Mouse (Mus musculus): ENCODE results near the gene Plvap. TPM values are rescaled to one million over a fixed set of nuclear protein-coding genes. Genes with fewer than 3 reads are reported as not detected.
A peak's percentile ranks its signal among the peaks of the same experiment; 100 is the strongest.
"Not testable (repeated sequence)": the region's sequence is repeated elsewhere in the genome, so short reads cannot be mapped to it uniquely, and the experiment has no call there.

Plvap gene
- polyA plus RNA-seq, 1 experiment from 2014 or later: 35.3 TPM

DNA sequence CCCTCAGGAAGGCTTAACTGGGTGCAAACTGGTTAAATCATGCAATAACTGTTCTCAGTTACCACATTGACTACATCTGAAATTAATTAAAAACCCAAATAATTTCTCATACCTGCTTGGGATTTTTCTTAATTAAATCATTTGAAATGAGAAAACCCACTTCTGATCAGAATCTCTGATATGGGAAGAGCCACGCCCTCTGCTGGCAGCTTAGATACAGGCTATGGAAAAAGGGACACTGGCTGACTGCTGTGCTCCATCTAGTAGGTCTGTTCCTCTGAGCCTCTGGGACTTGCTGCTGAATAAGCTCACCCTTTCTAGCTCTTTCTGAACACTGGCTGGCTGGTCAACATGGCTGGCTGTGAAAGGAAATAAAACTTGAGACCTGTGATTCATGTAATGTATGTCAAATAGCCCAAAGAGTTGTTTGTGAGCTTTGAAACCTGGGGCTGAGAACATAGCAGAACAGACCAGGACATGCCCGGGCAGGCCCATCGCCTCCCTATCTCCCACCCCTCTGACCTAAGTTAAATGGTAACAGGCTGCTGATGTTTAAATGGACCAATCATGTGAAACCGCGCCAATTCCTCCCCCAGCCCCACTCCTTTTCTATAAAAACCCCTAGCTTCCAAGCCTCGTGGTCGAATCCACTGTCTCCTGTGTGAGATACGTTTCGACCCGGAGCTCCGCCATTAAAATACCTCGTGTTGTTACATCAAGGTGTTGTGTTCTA lies 19.3 kb upstream of the Plvap start:
- 68% methylated on average over 5 of the region's 12 CpGs for WGBS
- H3K9ac ChIP-seq (ENCODE audit: low read depth, low read length); H3K9me3 ChIP-seq (ENCODE audit: control insufficient read depth, low read length); H3K36me3 ChIP-seq (ENCODE audit: control insufficient read depth, insufficient read depth, low read length); H3K4me2 ChIP-seq (replicated peaks; ENCODE audit: low read depth, low read length); H3K27ac ChIP-seq (ENCODE audit: low read depth, low read length); H3K4me3 ChIP-seq (ENCODE audit: low read depth, low read length); H3K4me1 ChIP-seq (replicated peaks; ENCODE audit: control insufficient read depth, insufficient read depth, low read length); ATAC-seq (ENCODE audit: low FRiP score): not testable (repeated sequence)
- peaks cover 11% of the 10 kb centered on the region; the same call in 1 of the 2 replicates for H3K27me3 ChIP-seq (ENCODE audit: control insufficient read depth, insufficient read depth, low read length)
- DNase-seq (ENCODE audit: low spot score): peak; percentile 50

GRCm38 (mm10) chr8:71528362-71529073 lies 17.0 kb upstream of the Plvap start:
- Histone ChIP-seq H3K27me3 (ENCODE audit: control insufficient read depth, insufficient read depth, low read length) (peaks cover 27% of the 10 kb centered on the region), H3K36me3 (ENCODE audit: control insufficient read depth, insufficient read depth, low read length) (no peaks in the 10 kb centered on the region), H3K9ac (ENCODE audit: low read depth, low read length) (no peak overlapping the region), H3K4me3 (ENCODE audit: low read depth, low read length) (no peak overlapping the region), H3K9me3 (ENCODE audit: control insufficient read depth, low read length) (no peaks in the 10 kb centered on the region), H3K4me1 (replicated peaks; ENCODE audit: control insufficient read depth, insufficient read depth, low read length) (0 out of 2 replicates have a peak, but pooled peaks cover 2% of the 10 kb centered on the region), H3K27ac (ENCODE audit: low read depth, low read length) (no peak overlapping the region), H3K4me2 (replicated peaks; ENCODE audit: low read depth, low read length) (no peak overlapping the region)
- DNase-seq (ENCODE audit: low spot score): no peak
- no peak for ATAC-seq (ENCODE audit: low FRiP score)
- 85% methylated on average over 11 of the region's 11 CpGs for WGBS

DNA sequence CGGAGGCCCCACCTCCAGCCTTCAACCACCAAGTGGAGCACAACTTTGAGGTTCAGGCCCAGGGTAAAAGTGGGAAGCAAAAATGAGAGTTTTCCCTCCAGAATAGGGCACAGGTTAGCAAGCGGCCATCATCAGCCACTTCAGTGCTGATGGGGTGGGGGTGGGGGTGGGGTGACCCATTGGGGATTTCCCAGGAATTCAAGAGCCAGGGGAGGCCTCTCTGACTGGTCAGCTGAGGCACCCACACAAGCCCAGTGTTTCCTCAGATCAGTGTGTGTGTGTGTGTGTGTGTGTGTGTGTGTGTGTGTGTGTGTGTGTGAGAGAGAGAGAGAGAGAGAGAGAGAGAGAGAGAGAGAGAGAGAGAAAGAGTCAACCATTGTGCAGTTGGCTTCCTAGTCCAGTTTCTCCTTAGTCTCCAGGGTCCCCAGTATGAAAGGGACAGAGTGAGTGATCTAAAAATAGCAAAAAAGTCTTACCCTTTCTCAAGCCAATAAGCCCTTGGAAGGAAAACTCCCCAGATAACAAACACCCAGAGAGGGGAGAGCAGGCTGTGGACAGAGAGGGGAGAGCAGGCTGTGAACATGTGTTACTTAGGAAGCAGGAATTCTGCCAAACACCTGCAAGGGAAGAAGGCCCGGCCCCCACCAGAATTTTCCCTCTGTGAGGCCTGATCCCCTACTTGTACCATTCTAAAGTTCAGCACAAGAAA lies 15.8 kb upstream of the Plvap start:
- Histone ChIP-seq H3K9ac (ENCODE audit: low read depth, low read length) (no peak overlapping the region), H3K4me1 (replicated peaks; ENCODE audit: control insufficient read depth, insufficient read depth, low read length) (0 out of 2 replicates have a peak, but pooled peaks cover 2% of the 10 kb centered on the region), H3K9me3 (ENCODE audit: control insufficient read depth, low read length) (no peaks in the 10 kb centered on the region), H3K27ac (ENCODE audit: low read depth, low read length) (no peak overlapping the region), H3K36me3 (ENCODE audit: control insufficient read depth, insufficient read depth, low read length) (no peaks in the 10 kb centered on the region), H3K27me3 (ENCODE audit: control insufficient read depth, insufficient read depth, low read length) (peaks cover 27% of the 10 kb centered on the region), H3K4me3 (ENCODE audit: low read depth, low read length) (no peak overlapping the region), H3K4me2 (replicated peaks; ENCODE audit: low read depth, low read length) (no peak overlapping the region)
- ATAC-seq (ENCODE audit: low FRiP score): no peak
- WGBS: 43% methylated on average over 3 of the region's 3 CpGs
- no peak for DNase-seq (ENCODE audit: low spot score)

DNA sequence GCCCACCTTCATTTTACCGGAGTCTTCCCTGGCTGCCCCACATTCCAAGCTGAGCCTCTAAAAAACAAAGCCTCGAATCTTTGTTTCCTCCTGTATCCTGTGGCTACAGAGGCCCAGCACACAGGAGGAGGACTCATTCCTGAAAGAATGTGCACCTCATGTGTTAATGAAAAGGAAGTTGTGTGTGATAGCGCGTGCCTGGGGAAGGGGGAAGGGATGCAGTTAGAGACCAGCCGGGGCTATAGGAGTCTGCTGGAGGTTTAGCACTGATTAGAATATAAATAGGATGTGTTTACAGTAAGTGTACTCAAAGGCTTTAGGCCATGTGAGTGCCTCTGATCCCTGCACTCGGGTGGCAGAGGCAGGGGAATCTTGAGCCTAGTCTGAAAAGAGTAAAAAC lies 14.7 kb upstream of the Plvap start:
- Histone ChIP-seq H3K4me1 (replicated peaks; ENCODE audit: control insufficient read depth, insufficient read depth, low read length) (0 out of 2 replicates have a peak, but pooled peaks cover 2% of the 10 kb centered on the region), H3K27me3 (ENCODE audit: control insufficient read depth, insufficient read depth, low read length) (peaks cover 27% of the 10 kb centered on the region), H3K4me3 (ENCODE audit: low read depth, low read length) (no peak overlapping the region), H3K9ac (ENCODE audit: low read depth, low read length) (no peak overlapping the region), H3K27ac (ENCODE audit: low read depth, low read length) (no peak overlapping the region), H3K36me3 (ENCODE audit: control insufficient read depth, insufficient read depth, low read length) (no peaks in the 10 kb centered on the region), H3K4me2 (replicated peaks; ENCODE audit: low read depth, low read length) (no peak overlapping the region), H3K9me3 (ENCODE audit: control insufficient read depth, low read length) (no peaks in the 10 kb centered on the region)
- ATAC-seq (ENCODE audit: low FRiP score) (no peak), DNase-seq (ENCODE audit: low spot score) (peak; percentile 29)
- WGBS: 6% methylated on average over 6 of the region's 6 CpGs

DNA sequence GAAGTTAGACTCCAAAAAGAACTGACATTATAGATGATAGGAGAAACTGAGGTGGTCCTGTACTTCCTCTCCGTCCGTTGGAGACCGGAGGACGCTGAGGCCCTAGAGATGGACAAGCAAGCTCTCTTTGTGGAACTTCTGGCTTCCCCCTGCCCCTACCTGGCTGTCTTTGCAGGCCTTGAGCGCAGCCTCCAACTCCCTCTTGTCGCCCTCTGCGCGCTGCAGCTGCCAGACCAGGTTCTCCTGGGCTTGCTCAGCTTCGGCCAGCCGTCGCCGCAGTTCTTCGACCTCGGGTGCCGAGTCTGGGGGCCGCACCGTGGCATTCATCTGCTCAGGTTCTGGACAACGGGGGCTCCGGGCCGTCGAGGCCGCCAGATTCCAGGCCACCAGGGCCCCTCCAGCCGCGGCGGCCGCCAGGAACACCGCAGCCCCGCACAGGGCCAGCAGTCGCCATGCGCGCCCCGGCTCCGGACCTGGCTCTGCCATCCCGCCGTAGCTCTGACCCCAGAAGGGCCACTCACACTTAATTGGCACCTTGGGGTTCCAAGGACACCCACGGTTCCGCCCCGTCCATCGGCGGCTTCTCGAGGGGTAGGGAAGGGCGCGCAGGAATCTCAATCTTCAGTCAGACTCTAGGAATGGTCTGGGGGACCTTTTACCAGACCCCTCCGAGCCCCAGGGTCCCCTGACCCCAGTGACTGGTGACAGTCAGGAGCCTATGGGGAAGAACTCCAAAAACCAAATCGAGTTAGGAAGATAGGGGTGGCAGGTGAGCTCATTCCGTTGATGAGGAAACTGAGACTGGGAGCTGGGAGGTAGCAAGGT lies 13.9 kb upstream of the Plvap start, which contains the start of gene Ccdc194:
Gene Ccdc194 (minus strand): TSS at position 486 of the 825 bp plus-strand sequence.
- Histone ChIP-seq H3K9me3 (ENCODE audit: control insufficient read depth, low read length) (no peaks in the 10 kb centered on the region), H3K9ac (ENCODE audit: low read depth, low read length) (peak within 1 kb of the TSS; percentile 2; the same call in 1 of the 2 replicates), H3K27me3 (ENCODE audit: control insufficient read depth, insufficient read depth, low read length) (peaks cover 27% of the 10 kb centered on the region), H3K36me3 (ENCODE audit: control insufficient read depth, insufficient read depth, low read length) (no peaks in the 10 kb centered on the region), H3K27ac (ENCODE audit: low read depth, low read length) (no peak within 1 kb of the TSS), H3K4me2 (replicated peaks; ENCODE audit: low read depth, low read length) (peak within 1 kb of the TSS; percentile 18; the same call in 1 of the 2 replicates), H3K4me3 (ENCODE audit: low read depth, low read length) (0 out of 2 replicates have a peak within 1 kb of the TSS, but pooled peaks have one; percentile 6), H3K4me1 (replicated peaks; ENCODE audit: control insufficient read depth, insufficient read depth, low read length) (0 out of 2 replicates have a peak, but pooled peaks cover 2% of the 10 kb centered on the region)
- ATAC-seq (ENCODE audit: low FRiP score) (no peak), DNase-seq (ENCODE audit: low spot score) (peak; percentile 43)
- 7% methylated on average over 46 of the region's 46 CpGs for WGBS

- WGBS: 6% methylated on average over 17 of the region's 17 CpGs
- DNase-seq (ENCODE audit: low spot score) (peak; percentile 97), ATAC-seq (ENCODE audit: low FRiP score) (peak; percentile 69)
- Histone ChIP-seq H3K36me3 (ENCODE audit: control insufficient read depth, insufficient read depth, low read length) (no peaks in the 10 kb centered on the region), H3K27me3 (ENCODE audit: control insufficient read depth, insufficient read depth, low read length) (peaks cover 22% of the 10 kb centered on the region), H3K4me3 (ENCODE audit: low read depth, low read length) (no peak overlapping the region), H3K9ac (ENCODE audit: low read depth, low read length) (no peak overlapping the region), H3K27ac (ENCODE audit: low read depth, low read length) (no peak overlapping the region), H3K4me1 (replicated peaks; ENCODE audit: control insufficient read depth, insufficient read depth, low read length) (peaks cover 7% of the 10 kb centered on the region; the same call in 1 of the 2 replicates), H3K9me3 (ENCODE audit: control insufficient read depth, low read length) (no peaks in the 10 kb centered on the region), H3K4me2 (replicated peaks; ENCODE audit: low read depth, low read length) (no peak overlapping the region)
Observed at GRCm38 (mm10) chr8:71521634-71522033, 10.1 kb upstream of the Plvap start.

GRCm38 (mm10) chr8:71519037-71519825 lies 7.7 kb upstream of the Plvap start:
- WGBS: 36% methylated on average over 8 of the region's 10 CpGs
- ATAC-seq (ENCODE audit: low FRiP score); H3K36me3 ChIP-seq (ENCODE audit: control insufficient read depth, insufficient read depth, low read length); H3K4me1 ChIP-seq (replicated peaks; ENCODE audit: control insufficient read depth, insufficient read depth, low read length); H3K4me2 ChIP-seq (replicated peaks; ENCODE audit: low read depth, low read length); H3K9ac ChIP-seq (ENCODE audit: low read depth, low read length); H3K9me3 ChIP-seq (ENCODE audit: control insufficient read depth, low read length); H3K4me3 ChIP-seq (ENCODE audit: low read depth, low read length); H3K27me3 ChIP-seq (ENCODE audit: control insufficient read depth, insufficient read depth, low read length); H3K27ac ChIP-seq (ENCODE audit: low read depth, low read length): not testable (repeated sequence)
- DNase-seq (ENCODE audit: low spot score): peak; percentile 85
